Comparison of ENCODE assay signal across 8 mouse cellular contexts in the genomic region with DNA sequence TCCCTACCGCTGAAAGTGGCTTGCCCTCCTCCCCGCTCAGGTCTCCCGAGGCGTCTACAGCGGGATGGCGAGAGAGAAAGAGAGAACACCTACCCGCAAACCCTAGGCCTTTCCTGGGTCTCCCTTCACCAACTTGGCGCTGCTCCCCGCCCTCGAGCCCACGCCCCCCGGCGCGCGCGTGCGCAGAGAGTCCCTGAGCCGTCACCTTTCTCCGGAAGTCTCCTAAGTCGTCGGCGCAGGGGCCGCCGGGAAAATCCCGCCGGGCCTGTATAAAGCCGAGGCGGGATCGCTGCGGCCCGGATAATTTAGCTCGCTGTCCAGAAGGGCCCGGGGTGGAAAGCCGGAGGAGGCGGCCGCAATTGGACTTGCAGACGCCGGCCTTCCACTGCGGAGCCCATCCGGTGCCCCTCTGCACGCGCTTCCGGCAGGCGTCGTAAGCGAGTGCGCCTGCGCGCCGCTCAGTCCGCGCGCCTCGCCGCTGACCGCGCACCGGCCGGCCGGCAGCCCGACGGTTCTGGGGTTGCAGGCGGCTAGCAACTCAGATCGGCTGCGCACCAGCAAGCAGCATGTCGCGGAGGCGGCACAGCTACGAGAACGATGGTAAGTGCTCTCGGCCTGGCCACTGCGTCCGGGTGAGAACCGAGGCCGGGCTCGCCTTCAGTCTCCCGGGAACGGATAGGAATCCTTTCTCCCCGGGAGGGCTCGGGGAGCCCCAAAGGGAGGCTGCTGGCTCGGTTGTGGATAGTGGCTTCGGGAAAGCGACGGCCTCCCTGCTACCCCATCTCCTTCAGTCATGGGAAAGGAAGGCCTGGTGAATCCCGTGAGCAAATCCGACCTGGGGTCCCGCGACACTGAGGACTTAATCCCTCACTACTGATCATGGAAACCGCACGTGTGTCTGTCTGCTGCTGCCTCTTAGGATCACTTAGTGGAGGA. TPM values are rescaled to one million over a fixed set of nuclear protein-coding genes. Genes with fewer than 3 reads are reported as not detected.
DNase-seq lines count a peak whose midpoint lies in the region; ATAC-seq lines count a peak whose summit lies in the region.

A gene (plus strand): TSS at position 327 of the 936 bp plus-strand sequence.
A gene (minus strand): TSS at position 408 of the 936 bp plus-strand sequence.

- no peaks in the 10 kb centered on the region for H3K27me3 ChIP-seq in intestine, embryonic 14.5 days (replicated peaks; ENCODE audit: control insufficient read depth, insufficient read depth, low read length)

- H3K9me3 ChIP-seq in intestine, embryonic 14.5 days (ENCODE audit: control insufficient read depth, low read length) = no peaks in the 10 kb centered on the region

- H3K4me3 ChIP-seq in intestine, embryonic 14.5 days (ENCODE audit: low read depth, low read length) = peak within 1 kb of the TSS; percentile 96

- H3K27ac ChIP-seq in intestine, embryonic 14.5 days (ENCODE audit: low read depth) = peak within 1 kb of the TSS; percentile 99

- ATAC-seq in intestine, embryonic 14.5 days (replicated peaks; ENCODE audit: low FRiP score, low TSS enrichment, low read depth) = peak; percentile 83

- WGBS in intestine, embryonic 14.5 days = under 1% methylated on average over 85 of the region's 90 CpGs

- intact Hi-C loops in left cerebral cortex, postnatal 14 days (cut with DNase I) = no loop called here

- H3K36me3 ChIP-seq in intestine, embryonic 14.5 days (ENCODE audit: control insufficient read depth, insufficient read depth, low read length) = peaks cover 24% of the 10 kb centered on the region

- peak within 1 kb of the TSS; percentile 93 for H3K9ac ChIP-seq in intestine, embryonic 14.5 days (ENCODE audit: low read length)

- DNase-seq in adrenal gland, adult 18-20 months (ENCODE audit: low spot score in 2 of 2) = peak; percentile 92 to 94
- DNase-seq in embryo, embryonic 11 days = peak; percentile 95
- peak; percentile 87 for DNase-seq in gastrocnemius, postnatal 25 days
- peak; percentile 98 for DNase-seq in intestine, embryonic 14.5 days (ENCODE audit: low spot score)
- DNase-seq in left cerebral cortex, postnatal 14 days (ENCODE audit: low spot score in 2 of 2) = peak; percentile 86 to 89
- DNase-seq in mesoderm, embryonic 11.5 days (ENCODE audit: low read depth, low spot score) = peak; percentile 92
- peak; percentile 82 to 87 for DNase-seq in right cerebral cortex, postnatal 36 days (ENCODE audit: low spot score in 2 of 2)
- DNase-seq in yolk sac, embryonic 10.5 days (ENCODE audit: low spot score) = peak; percentile 93

- peak within 1 kb of the TSS; percentile 83 for H3K4me2 ChIP-seq in intestine, embryonic 14.5 days (ENCODE audit: low read length)

- H3K4me1 ChIP-seq in intestine, embryonic 14.5 days (replicated peaks; ENCODE audit: control insufficient read depth, insufficient read depth, low read length) = peaks cover 22% of the 10 kb centered on the region

RNA-seq across cellular contexts. Expression of the first gene that starts in this region (rescaled TPM):
- 10 to 100 TPM; 44.5 to 48.5 TPM for total RNA-seq in adrenal gland, adult 18-20 months (2021)
- total RNA-seq in gastrocnemius, postnatal 25 days (2021) = 10 to 100 TPM; 13.0 to 13.2 TPM
- polyA plus RNA-seq in intestine, embryonic 14.5 days (2014; fragmentation: Nextera tagmentation; extraction: Ambion mirVana) = 77.6 and 81.5 TPM in 2 replicates
- 10 to 100 TPM; 48.8 to 53.2 TPM for total RNA-seq in left cerebral cortex, postnatal 14 days (2021)

RNA-seq across cellular contexts. Expression of the second gene that starts in this region (rescaled TPM):
- 10 to 100 TPM; 24.6 to 31.4 TPM for total RNA-seq in adrenal gland, adult 18-20 months (2021)
- total RNA-seq in gastrocnemius, postnatal 25 days (2021) = 10 to 100 TPM; 10.2 to 10.7 TPM
- 25.0 and 31.3 TPM in 2 replicates for polyA plus RNA-seq in intestine, embryonic 14.5 days (2014; fragmentation: Nextera tagmentation; extraction: Ambion mirVana)
- 10 to 100 TPM; 12.9 to 18.1 TPM for total RNA-seq in left cerebral cortex, postnatal 14 days (2021)

Comparison
In these comparisons a context has a peak if more than half of its experiments do, and no peak if none do; other contexts are left out.
1. Peak in every context shown above with its lines: DNase-seq, ATAC-seq, H3K4me3 ChIP-seq and H3K27ac ChIP-seq.